Mouse (Mus musculus) midbrain, postnatal 0 days (tissue): ENCODE measurements around the gene Hs3st1. TPM values are rescaled to one million over a fixed set of nuclear protein-coding genes. Genes with fewer than 3 reads are reported as not detected.
A peak's percentile ranks its signal among the peaks of the same experiment; 100 is the strongest.
"Not testable (repeated sequence)": the region's sequence is repeated elsewhere in the genome, so short reads cannot be mapped to it uniquely, and the experiment has no call there.

Source experiments
- ATAC-seq: fragments of 200-750 bp; cut with Nextera tagmentation; 2 replicates; pipeline ENCODE4 v1.8.0; 2017; ENCODE audit warnings: moderate number of reproducible peaks, mild to moderate bottlenecking, moderate TSS enrichment, moderate library complexity; ENCODE audit not compliant: low FRiP score
- DNase-seq: peaks from one replicate; pipeline ENCODE4 v3.0.0-alpha.2; 2015; ENCODE audit warnings: low spot score
- H3K27ac ChIP-seq: fragments of 300-500 bp; sonication (generic); 2 replicates; pipeline ENCODE4 v1.5.1; 2014; ENCODE audit warnings: low read depth, mild to moderate bottlenecking, low read length, mixed read lengths
- H3K27me3 ChIP-seq: fragments of 300-500 bp; sonication (generic); 2 replicates; pipeline ENCODE4 v1.6.1; 2014; ENCODE audit warnings: low read length, control low read depth, mixed read lengths; ENCODE audit not compliant: insufficient read depth
- H3K36me3 ChIP-seq: fragments of 300-500 bp; sonication (generic); 2 replicates; pipeline ENCODE4 v1.6.1; 2014; ENCODE audit warnings: low read length, control low read depth, mixed read lengths; ENCODE audit not compliant: insufficient read depth
- H3K4me1 ChIP-seq: fragments of 300-500 bp; sonication (generic); 2 replicates; pipeline ENCODE4 v1.6.1; 2014; ENCODE audit warnings: mild to moderate bottlenecking, control low read depth, antibody characterized with exemption, low read length, mixed read lengths; ENCODE audit not compliant: insufficient read depth
- H3K4me2 ChIP-seq: fragments of 300-500 bp; sonication (generic); 2 replicates; pipeline ENCODE4 v1.6.1; 2014; ENCODE audit warnings: low read depth, mild to moderate bottlenecking, low read length, mixed read lengths; ENCODE audit not compliant: poor library complexity, severe bottlenecking
- H3K4me3 ChIP-seq: fragments of 300-500 bp; sonication (generic); 2 replicates; pipeline ENCODE4 v1.5.1; 2014; ENCODE audit warnings: low read depth, mild to moderate bottlenecking, low read length, moderate library complexity
- H3K9ac ChIP-seq: fragments of 300-500 bp; sonication (generic); replicated peaks from 2 replicates; pipeline ENCODE4 v1.6.1; 2014; ENCODE audit warnings: mild to moderate bottlenecking, low read length, moderate library complexity, mixed read lengths; ENCODE audit not compliant: poor library complexity, severe bottlenecking
- H3K9me3 ChIP-seq: fragments of 300-500 bp; sonication (generic); 2 replicates; pipeline ENCODE4 v1.6.1; 2016; ENCODE audit warnings: low read length, control low read depth
- CTCF ChIP-seq: IDR thresholded peaks from 2 replicates; pipeline ENCODE4 v1.5.1; 2016; ENCODE audit warnings: antibody characterized with exemption, mild to moderate bottlenecking
- WGBS: fragments of 180-500 bp; shearing (Covaris S2); extraction: QIAGEN DNeasy Blood & Tissue Kit; methylation state at CpG from one replicate; pipeline ENCODE4 v1.1.7; 2014; 5-methylcytosine and 5-hydroxymethylcytosine counted together
- polyA plus RNA-seq: library from polyadenylated mRNA; unstranded; fragments of >200 nt; fragmentation: Nextera tagmentation; extraction: Ambion mirVana; gene quantifications from 2 replicates; pipeline ENCODE4 v1.2.1, GENCODE M21; 2015
- total RNA-seq: library from RNA; depleted of rRNA; stranded (reverse); fragments of >200 nt; gene quantifications from 2 replicates; pipeline ENCODE4 v1.2.3, GENCODE M21; 2014; rRNA removed

Hs3st1 gene
- total RNA-seq (39.3 and 42.3 TPM in 2 replicates), polyA plus RNA-seq (29.6 and 40.8 TPM in 2 replicates)

DNA sequence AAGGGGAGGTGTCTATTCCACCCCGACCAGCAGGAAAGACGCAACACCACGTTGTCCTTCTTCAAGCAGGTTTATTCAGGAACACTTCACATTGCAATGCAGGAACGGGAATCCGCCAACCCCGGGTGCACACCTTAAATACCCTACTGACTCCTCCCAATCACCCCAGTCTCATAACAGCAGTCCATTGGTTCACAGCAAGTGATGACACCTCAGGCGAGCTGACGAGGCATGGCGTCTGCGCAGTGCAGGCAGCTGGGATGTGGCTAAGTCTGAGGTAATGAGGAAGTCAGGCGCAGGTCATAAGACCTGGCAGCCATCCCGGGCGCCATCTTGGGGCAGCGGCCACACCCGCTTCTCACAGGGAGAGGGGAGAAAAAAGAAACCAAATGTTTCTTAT lies at the start of gene Hs3st1:
Gene Hs3st1, minus strand, starts transcription at position 101 of the 400 bp plus-strand sequence.
- WGBS, result 96% methylated on average over 15 of the region's 15 CpGs
- H3K9me3 ChIP-seq, H3K27ac ChIP-seq, DNase-seq, ATAC-seq, H3K9ac ChIP-seq, H3K4me2 ChIP-seq, H3K27me3 ChIP-seq, H3K4me1 ChIP-seq, H3K36me3 ChIP-seq, H3K4me3 ChIP-seq: not testable (repeated sequence)

DNA sequence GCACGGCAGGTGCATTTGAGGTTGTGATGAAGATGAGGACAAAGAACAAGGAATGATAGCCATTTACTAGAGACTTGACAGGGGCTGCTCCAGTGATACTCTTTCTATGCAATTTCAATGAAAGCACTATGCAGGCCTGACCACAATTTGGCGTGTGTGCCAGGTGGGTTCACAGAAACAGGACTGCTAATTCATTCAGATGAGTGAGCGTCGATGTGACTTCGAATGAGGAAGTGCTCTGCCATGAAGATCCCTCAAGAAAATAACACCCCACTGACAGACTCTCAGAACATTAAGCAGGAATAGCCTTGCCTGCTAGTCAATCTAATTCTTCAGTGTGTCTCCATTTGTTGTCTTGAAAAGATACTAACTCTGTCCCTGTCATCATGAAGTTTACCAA lies 49.4 kb upstream of the Hs3st1 start:
- H3K36me3 ChIP-seq, result no peaks in the 10 kb centered on the region
- DNase-seq (no peak), ATAC-seq (no peak)
- no peaks in the 10 kb centered on the region for H3K4me1 ChIP-seq
- H3K4me3 ChIP-seq, result no peak overlapping the region
- no peak overlapping the region for H3K4me2 ChIP-seq
- no peak overlapping the region for H3K27ac ChIP-seq
- H3K9ac ChIP-seq, result no peak overlapping the region
- no peaks in the 10 kb centered on the region for H3K27me3 ChIP-seq
- H3K9me3 ChIP-seq, result no peaks in the 10 kb centered on the region
- TF ChIP-seq CTCF, result no peak
- WGBS, result 88% methylated on average over 5 of the region's 5 CpGs

DNA sequence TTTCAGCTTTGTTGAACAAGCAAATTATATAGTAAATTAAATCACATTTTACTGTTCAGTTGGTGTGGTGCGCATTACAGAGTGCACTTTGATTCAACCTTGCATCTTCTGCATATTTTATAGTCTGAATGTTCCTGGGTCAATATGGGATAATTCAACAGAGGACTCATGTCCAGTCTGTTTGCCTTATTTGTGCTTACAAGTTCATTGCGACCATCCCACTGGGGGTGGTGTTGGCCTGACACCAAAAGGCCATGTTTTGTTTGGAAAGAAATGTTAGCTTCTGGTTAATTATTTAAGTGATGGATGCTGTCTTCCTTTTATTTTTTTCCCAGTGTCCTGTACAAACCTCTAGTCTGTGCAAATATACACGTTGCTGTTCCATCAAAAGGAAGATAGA lies 48.7 kb upstream of the Hs3st1 start:
- Histone ChIP-seq H3K9me3 (no peaks in the 10 kb centered on the region), H3K4me2 (no peak overlapping the region), H3K4me3 (no peak overlapping the region), H3K9ac (no peak overlapping the region), H3K4me1 (no peaks in the 10 kb centered on the region), H3K27me3 (no peaks in the 10 kb centered on the region), H3K27ac (no peak overlapping the region), H3K36me3 (no peaks in the 10 kb centered on the region)
- ATAC-seq (no peak), DNase-seq (no peak)
- no peak for TF ChIP-seq CTCF
- 72% methylated on average over 3 of the region's 3 CpGs for WGBS

DNA sequence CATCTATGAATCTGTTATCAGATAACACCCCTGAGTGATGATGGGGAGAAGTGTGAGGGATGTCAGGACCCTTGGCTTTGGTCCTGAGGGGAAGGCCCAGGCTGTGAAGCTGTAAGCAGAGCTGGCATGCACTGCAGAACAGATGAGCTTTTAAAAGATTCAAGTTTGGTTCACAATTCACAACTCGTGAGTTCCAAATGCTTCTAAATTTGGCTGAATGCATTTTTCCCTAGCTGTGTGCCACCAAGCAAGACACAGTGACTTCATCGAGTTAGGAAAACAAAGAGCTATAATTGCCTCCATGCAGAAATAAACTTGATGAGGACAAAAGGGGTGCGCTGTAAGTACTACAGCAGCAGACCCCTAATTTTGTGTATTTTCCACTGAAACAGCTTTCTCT lies 48.2 kb upstream of the Hs3st1 start:
- Histone ChIP-seq H3K9me3 (no peaks in the 10 kb centered on the region), H3K9ac (no peak overlapping the region), H3K27me3 (no peaks in the 10 kb centered on the region), H3K4me3 (no peak overlapping the region), H3K27ac (no peak overlapping the region), H3K4me2 (no peak overlapping the region), H3K4me1 (no peaks in the 10 kb centered on the region), H3K36me3 (no peaks in the 10 kb centered on the region)
- WGBS, result 57% methylated on average over 3 of the region's 3 CpGs
- peak; percentile 16 for DNase-seq
- no peak for ATAC-seq
- TF ChIP-seq CTCF, result no peak

DNA sequence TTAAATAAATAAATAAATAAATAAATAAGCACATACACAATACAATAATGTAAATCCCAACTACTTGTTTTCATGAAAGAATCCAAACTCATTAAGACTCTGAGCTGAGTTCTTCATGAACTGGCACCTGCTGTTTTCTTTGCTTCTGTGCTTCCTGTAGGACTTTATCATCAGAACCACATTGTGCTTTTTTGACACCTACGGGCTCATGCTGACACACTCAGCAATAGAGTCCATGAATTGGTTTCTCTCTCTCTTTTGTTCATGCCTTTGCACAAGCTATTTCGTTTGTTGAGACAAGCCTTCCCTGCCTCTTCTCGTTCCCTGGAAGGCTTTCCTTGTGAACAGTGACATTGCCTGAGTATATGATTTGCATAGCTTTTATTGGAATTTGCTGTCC lies 46.8 kb upstream of the Hs3st1 start:
- ATAC-seq, result no peak
- no peaks in the 10 kb centered on the region for H3K4me1 ChIP-seq

DNA sequence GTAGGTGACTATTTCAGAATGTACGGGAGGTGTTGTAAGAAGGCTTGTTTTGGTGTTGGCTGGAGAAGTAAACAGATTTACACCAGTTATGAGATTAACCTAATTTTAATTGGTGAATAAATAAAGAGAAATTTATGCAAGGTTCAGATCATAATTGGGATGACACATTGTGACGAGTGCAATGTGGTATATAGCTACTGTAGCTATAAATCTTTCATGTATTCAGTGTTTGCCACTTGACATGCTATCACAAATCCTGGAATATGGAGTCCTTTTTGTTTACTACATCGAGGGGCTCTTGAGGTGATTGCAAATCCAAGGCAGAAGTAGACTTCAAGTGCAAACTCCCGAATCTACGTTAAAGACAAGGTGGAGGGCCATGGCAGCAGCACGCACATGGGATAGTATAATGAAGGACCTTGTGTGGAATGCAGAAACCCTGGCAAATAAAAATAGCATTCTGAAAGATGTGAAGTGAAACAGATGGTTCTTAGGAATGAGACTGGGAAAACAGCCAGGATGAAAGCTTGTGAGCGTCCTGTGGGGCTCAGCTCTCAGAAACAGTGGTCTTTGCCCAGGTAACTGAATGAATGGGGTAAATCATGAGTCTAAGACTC lies 21.9 kb upstream of the Hs3st1 start:
- H3K9ac ChIP-seq, result no peak overlapping the region
- no peaks in the 10 kb centered on the region for H3K27me3 ChIP-seq
- H3K27ac ChIP-seq, result no peak overlapping the region
- H3K4me1 ChIP-seq, result no peaks in the 10 kb centered on the region
- no peak overlapping the region for H3K4me2 ChIP-seq
- no peaks in the 10 kb centered on the region for H3K9me3 ChIP-seq
- ATAC-seq (no peak), DNase-seq (peak; percentile 51)
- TF ChIP-seq CTCF, result no peak
- 80% methylated on average over 7 of the region's 7 CpGs for WGBS
- H3K4me3 ChIP-seq, result no peak overlapping the region
- H3K36me3 ChIP-seq, result no peaks in the 10 kb centered on the region

More for the DNA sequence above, 46.8 kb upstream of the Hs3st1 start:
- Histone ChIP-seq H3K4me3 (no peak overlapping the region), H3K36me3 (no peaks in the 10 kb centered on the region), H3K9ac (no peak overlapping the region), H3K9me3 (no peaks in the 10 kb centered on the region), H3K27me3 (no peaks in the 10 kb centered on the region), H3K4me2 (no peak overlapping the region), H3K27ac (no peak overlapping the region)
- 57% methylated on average over 3 of the region's 3 CpGs for WGBS
- no peak for DNase-seq
- TF ChIP-seq CTCF, result no peak
